Mouse (Mus musculus) kidney, postnatal 0 days (tissue): Measurements from ENCODE around the gene Sh2b3. TPM values are rescaled to one million over a fixed set of nuclear protein-coding genes. Genes with fewer than 3 reads are reported as not detected.

Experiments
- ATAC-seq: fragments of 200-750 bp; cut with Nextera tagmentation; replicated peaks from 2 replicates; pipeline ENCODE4 v1.8.0; 2017; ENCODE audit warnings: low read depth, moderate number of reproducible peaks, moderate TSS enrichment, moderate library complexity; ENCODE audit not compliant: low FRiP score
- DNase-seq: peaks from one replicate; pipeline ENCODE4 v3.0.0-alpha.2; 2016; ENCODE audit warnings: low spot score
- H3K27ac ChIP-seq: fragments of 300-500 bp; sonication (generic); 2 replicates; pipeline ENCODE4 v1.5.1; 2014; ENCODE audit warnings: mild to moderate bottlenecking
- H3K27me3 ChIP-seq: fragments of 300-500 bp; sonication (generic); 2 replicates; pipeline ENCODE4 v1.6.1; 2014; ENCODE audit warnings: low read length, mixed read lengths; ENCODE audit not compliant: insufficient read depth
- H3K36me3 ChIP-seq: fragments of 300-500 bp; sonication (generic); 2 replicates; pipeline ENCODE4 v1.6.1; 2014; ENCODE audit warnings: low read length, mixed read lengths; ENCODE audit not compliant: insufficient read depth
- H3K4me1 ChIP-seq: fragments of 300-500 bp; sonication (generic); replicated peaks from 2 replicates; pipeline ENCODE4 v1.6.1; 2014; ENCODE audit warnings: antibody characterized with exemption, low read length, mixed read lengths; ENCODE audit not compliant: insufficient read depth
- H3K4me2 ChIP-seq: fragments of 300-500 bp; sonication (generic); 2 replicates; pipeline ENCODE4 v1.6.1; 2014; ENCODE audit warnings: mild to moderate bottlenecking, low read length, moderate library complexity, mixed read lengths
- H3K4me3 ChIP-seq: fragments of 300-500 bp; sonication (generic); replicated peaks from 2 replicates; pipeline ENCODE4 v1.5.1; 2014; ENCODE audit warnings: low read depth, low read length
- H3K9ac ChIP-seq: fragments of 300-500 bp; sonication (generic); 2 replicates; pipeline ENCODE4 v1.6.1; 2014; ENCODE audit warnings: low read depth, low read length
- H3K9me3 ChIP-seq: fragments of 300-500 bp; sonication (generic); replicated peaks from 2 replicates; pipeline ENCODE4 v1.6.1; 2016; ENCODE audit warnings: low read length, inconsistent platforms, mixed read lengths
- CTCF ChIP-seq: IDR thresholded peaks from 2 replicates; pipeline ENCODE4 v1.5.1; 2016; ENCODE audit warnings: antibody characterized with exemption, low read depth, mild to moderate bottlenecking, moderate library complexity
- WGBS: fragments of 180-500 bp; shearing (Covaris S2); extraction: QIAGEN DNeasy Blood & Tissue Kit; methylation state at CpG from one replicate; pipeline ENCODE4 v1.1.7; 2014; 5-methylcytosine and 5-hydroxymethylcytosine counted together
- microRNA-seq: library from miRNA; unstranded; fragments of <30 nt; microRNA quantifications from one replicate; pipeline ENCODE4, GENCODE M21; 2016
- polyA plus RNA-seq: library from polyadenylated mRNA; unstranded; fragments of >200 nt; fragmentation: Nextera tagmentation; extraction: Ambion mirVana; gene quantifications from 2 replicates; pipeline ENCODE4 v1.2.1, GENCODE M21; 2015

The Sh2b3 gene
- polyA plus RNA-seq, 1 experiment from 2014 or later: 21.0 TPM

GRCm38 (mm10) chr5:121771611-121772010, 65.8 kb downstream of the Sh2b3 start:
- no peaks in the 10 kb centered on the region for H3K9me3 ChIP-seq
- no peak overlapping the region for H3K4me3 ChIP-seq
- ATAC-seq: no peak
- no peak for TF ChIP-seq CTCF
- H3K4me2 ChIP-seq: no peak overlapping the region
- H3K36me3 ChIP-seq: peaks cover 21% of the 10 kb centered on the region; the same call in 1 of the 2 replicates
- WGBS: 96% methylated on average over 3 of the region's 3 CpGs
- no peak overlapping the region for H3K9ac ChIP-seq
- no peak for DNase-seq
- H3K27ac ChIP-seq: no peak overlapping the region
- H3K27me3 ChIP-seq: no peaks in the 10 kb centered on the region
- no peaks in the 10 kb centered on the region for H3K4me1 ChIP-seq

GRCm38 (mm10) chr5:121769827-121770226, 67.6 kb downstream of the Sh2b3 start:
- WGBS: 86% methylated on average over 7 of the region's 7 CpGs
- peaks cover 9% of the 10 kb centered on the region; the same call in 1 of the 2 replicates for H3K36me3 ChIP-seq
- no peak for ATAC-seq

DNA sequence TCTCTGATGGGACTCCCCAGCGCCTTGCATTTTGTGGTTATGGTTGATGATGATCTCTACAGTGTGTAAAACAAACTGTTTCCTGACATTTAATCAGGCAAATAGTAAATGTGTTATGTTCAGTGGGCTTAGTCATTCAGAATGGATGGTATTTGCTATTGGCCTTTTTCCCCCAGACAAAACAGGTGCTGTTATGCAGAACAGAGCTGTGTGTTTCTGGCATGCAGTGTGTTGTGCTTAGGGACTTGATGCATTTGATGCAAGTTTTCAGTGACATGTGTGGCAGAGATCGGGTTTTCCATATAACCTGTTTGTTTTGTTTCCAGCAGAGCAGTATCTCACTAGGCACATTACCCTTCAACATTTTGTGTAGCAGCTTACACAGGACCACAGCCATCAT, 69.9 kb downstream of the Sh2b3 start:
- 0 out of 2 replicates have a peak, but pooled peaks cover 10% of the 10 kb centered on the region for H3K36me3 ChIP-seq
- no peaks in the 10 kb centered on the region; the same call in 1 of the 2 replicates for H3K4me1 ChIP-seq
- no peak overlapping the region for H3K4me3 ChIP-seq
- no peak overlapping the region for H3K4me2 ChIP-seq
- no peaks in the 10 kb centered on the region for H3K27me3 ChIP-seq
- H3K9ac ChIP-seq: no peak overlapping the region
- 73% methylated on average over 2 of the region's 2 CpGs for WGBS
- H3K9me3 ChIP-seq: no peaks in the 10 kb centered on the region
- ATAC-seq (no peak), DNase-seq (no peak)
- no peak for TF ChIP-seq CTCF
- H3K27ac ChIP-seq: no peak overlapping the region

More at GRCm38 (mm10) chr5:121769827-121770226, 67.6 kb downstream of the Sh2b3 start:
- H3K27me3 ChIP-seq: no peaks in the 10 kb centered on the region
- H3K9me3 ChIP-seq: no peaks in the 10 kb centered on the region
- H3K9ac ChIP-seq: no peak overlapping the region
- no peak overlapping the region for H3K4me2 ChIP-seq
- no peak for TF ChIP-seq CTCF
- H3K4me3 ChIP-seq: no peak overlapping the region
- DNase-seq: no peak
- H3K4me1 ChIP-seq: no peaks in the 10 kb centered on the region
- no peak overlapping the region for H3K27ac ChIP-seq

GRCm38 (mm10) chr5:121766038-121766773, 71.2 kb downstream of the Sh2b3 start:
- Histone ChIP-seq H3K27ac (no peak overlapping the region), H3K4me3 (no peak overlapping the region), H3K4me2 (no peak overlapping the region), H3K9me3 (no peaks in the 10 kb centered on the region), H3K4me1 (no peaks in the 10 kb centered on the region; the same call in 1 of the 2 replicates), H3K27me3 (no peaks in the 10 kb centered on the region), H3K36me3 (0 out of 2 replicates have a peak, but pooled peaks cover 6% of the 10 kb centered on the region), H3K9ac (no peak overlapping the region)
- peak; percentile 38; the same call in 1 of the 2 replicates for TF ChIP-seq CTCF
- DNase-seq (no peak), ATAC-seq (no peak)
- 85% methylated on average over 4 of the region's 4 CpGs for WGBS

Small RNAs within 50 kb of the gene (microRNA-seq; reads per million reads assigned to microRNA genes)
- gene Mir7031: not detected

Other genes starting within 250 kb of the Sh2b3 start
- 203 and 226 TPM in 2 replicates for gene Aldh2, start 243.8 kb downstream of the Sh2b3 start, polyA plus RNA-seq
- 3.8 and 5.0 TPM in 2 replicates for gene Acad12, start 218.7 kb downstream of the Sh2b3 start, polyA plus RNA-seq
- gene Acad10, start 177.1 kb downstream of the Sh2b3 start, polyA plus RNA-seq: 7.6 and 8.2 TPM in 2 replicates
- 37.3 and 39.2 TPM in 2 replicates for gene Brap, start 177.1 kb downstream of the Sh2b3 start, polyA plus RNA-seq
- 53.7 and 68.5 TPM in 2 replicates for gene Atxn2, start 126.3 kb downstream of the Sh2b3 start, polyA plus RNA-seq
- gene Pheta1, start 11.3 kb upstream of the Sh2b3 start, polyA plus RNA-seq: 25.7 and 26.7 TPM in 2 replicates
- 5.1 and 5.9 TPM in 2 replicates for gene Cux2, start 212.5 kb upstream of the Sh2b3 start, polyA plus RNA-seq